Mouse (Mus musculus) liver, embryonic 14.5 days (tissue): ENCODE measurements around the gene Taf10. TPM values are rescaled to one million over a fixed set of nuclear protein-coding genes. Genes with fewer than 3 reads are reported as not detected.
A peak's percentile ranks its signal among the peaks of the same experiment; 100 is the strongest.

Experiments
- ATAC-seq: fragments of 200-750 bp; cut with Nextera tagmentation; 2 replicates; pipeline ENCODE4 v1.8.0; 2017; ENCODE audit warnings: moderate number of reproducible peaks, mild to moderate bottlenecking, moderate library complexity; ENCODE audit not compliant: insufficient read depth
- DNase-seq, 3 experiments: peaks; one replicate each; pipeline ENCODE4 v3.0.0-alpha.2; 2012 to 2013; ENCODE audit warnings: low read depth in 3 of 3, low spot score in 3 of 3
- H3K27ac ChIP-seq: fragments of 300-500 bp; sonication (generic); 2 replicates; pipeline ENCODE4 v1.5.1; 2014; ENCODE audit warnings: moderate library complexity, mild to moderate bottlenecking, control low read depth, inconsistent platforms
- H3K27me3 ChIP-seq: fragments of 300-500 bp; sonication (generic); 2 replicates; pipeline ENCODE4 v1.6.1; 2014; ENCODE audit warnings: mild to moderate bottlenecking, low read length, moderate library complexity; ENCODE audit not compliant: control insufficient read depth, insufficient read depth
- H3K36me3 ChIP-seq: fragments of 300-500 bp; sonication (generic); replicated peaks from 2 replicates; pipeline ENCODE4 v1.6.1; 2014; ENCODE audit warnings: low read depth; ENCODE audit not compliant: control insufficient read depth, insufficient read depth
- H3K4me1 ChIP-seq, 2 experiments: fragments of 200-500 bp in 1 of 2; fragments of 300-500 bp in 1 of 2; sonication (generic) in 1 of 2; replicated peaks; 2 replicates each; pipeline ENCODE4 v1.6.1; 2012 to 2014; ENCODE audit warnings: antibody characterized with exemption in 1 of 2, inconsistent platforms in 1 of 2, low read length in 1 of 2; ENCODE audit not compliant: control insufficient read depth in 2 of 2, insufficient read depth in 2 of 2
- H3K4me2 ChIP-seq: fragments of 300-500 bp; sonication (generic); 2 replicates; pipeline ENCODE4 v1.6.1; 2014; ENCODE audit warnings: low read depth, mild to moderate bottlenecking, control low read depth, moderate library complexity
- H3K4me3 ChIP-seq, 2 experiments: fragments of 200-500 bp in 1 of 2; fragments of 300-500 bp in 1 of 2; sonication (generic) in 1 of 2; 2 replicates each; pipeline ENCODE4 v1.5.1; 2012 to 2014; ENCODE audit warnings: low read depth in 2 of 2, low read length in 2 of 2, mild to moderate bottlenecking in 2 of 2, control low read depth in 1 of 2, inconsistent platforms in 1 of 2, moderate library complexity in 1 of 2; ENCODE audit not compliant: insufficient read depth in 1 of 2
- H3K9ac ChIP-seq: fragments of 300-500 bp; sonication (generic); replicated peaks from 2 replicates; pipeline ENCODE4 v1.6.1; 2014; ENCODE audit warnings: mild to moderate bottlenecking, control low read depth, moderate library complexity
- H3K9me3 ChIP-seq: fragments of 300-500 bp; sonication (generic); 2 replicates; pipeline ENCODE4 v1.6.1; 2016; ENCODE audit warnings: low read length, mixed read lengths; ENCODE audit not compliant: control insufficient read depth
- CTCF ChIP-seq: IDR thresholded peaks from 2 replicates; pipeline ENCODE4 v1.5.1; 2016; ENCODE audit warnings: antibody characterized with exemption, low read depth, control low read depth
- EP300 ChIP-seq: IDR thresholded peaks from 2 replicates; pipeline ENCODE4 v1.6.1; 2016; ENCODE audit warnings: antibody characterized with exemption, low read depth
- WGBS: fragments of 180-500 bp; shearing (Covaris S2); extraction: QIAGEN DNeasy Blood & Tissue Kit; methylation state at CpG from one replicate; pipeline ENCODE4 v1.1.7; 2014; ENCODE audit not compliant: insufficient replicate concordance; 5-methylcytosine and 5-hydroxymethylcytosine counted together
- polyA plus RNA-seq, 2 experiments: library from polyadenylated mRNA; depleted of rRNA in 1 of 2; stranded (reverse) in 1 of 2; unstranded in 1 of 2; fragments of >200 nt; fragmentation: Nextera tagmentation in 1 of 2; extraction: Ambion mirVana in 1 of 2; gene quantifications; 2 replicates each; pipeline versions ENCODE4 v1.2.1 to v1.2.3; 2012 to 2014

Taf10 gene
- 149 and 197 TPM in 2 replicates for polyA plus RNA-seq (2012; rRNA removed)
- 163 and 167 TPM in 2 replicates for polyA plus RNA-seq (2014; fragmentation: Nextera tagmentation; extraction: Ambion mirVana)

DNA sequence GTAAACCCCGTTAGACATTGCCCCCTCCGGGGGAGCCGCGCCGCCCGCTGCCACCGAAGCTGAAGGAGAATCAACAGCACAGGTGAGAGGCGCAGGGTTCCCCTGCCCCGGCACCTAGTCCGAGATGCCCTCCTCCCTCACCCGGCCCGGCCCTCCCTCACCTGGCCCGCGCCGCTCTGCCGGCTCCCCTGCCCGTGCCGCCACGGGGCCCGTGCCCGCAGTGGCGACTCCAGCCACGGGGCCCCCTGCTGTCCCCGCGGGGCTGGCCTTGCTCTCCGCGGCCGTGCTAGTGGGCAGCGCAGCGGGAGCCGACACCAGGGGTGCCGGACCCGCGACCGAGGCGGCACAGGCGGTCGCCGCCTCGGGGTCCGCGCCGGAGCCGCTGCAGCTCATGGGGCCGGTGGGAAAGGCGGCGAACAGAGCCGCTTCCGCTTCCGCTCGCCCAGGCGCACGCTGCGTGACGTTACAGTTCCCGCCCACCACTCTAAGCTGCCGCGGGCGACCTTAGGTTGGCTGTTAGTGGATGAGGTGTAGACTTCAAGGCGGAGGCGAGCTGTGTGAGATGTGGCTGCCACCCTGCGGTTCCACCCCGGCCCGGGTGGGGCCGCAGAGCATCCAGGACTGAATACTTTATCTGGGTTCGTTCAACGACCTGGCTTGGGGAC is at the start of gene Taf10:
TSS of gene Taf10 (minus strand) at position 436 of the 665 bp plus-strand sequence.
- under 1% methylated on average over 67 of the region's 67 CpGs for WGBS
- no peaks in the 10 kb centered on the region for H3K9me3 ChIP-seq
- peak; percentile 77 for TF ChIP-seq CTCF
- TF ChIP-seq EP300: no peak
- ATAC-seq: peak; percentile 99
- no peaks in the 10 kb centered on the region for H3K27me3 ChIP-seq
- peak within 1 kb of the TSS; percentile 80 for H3K4me2 ChIP-seq
- peak within 1 kb of the TSS; percentile 96 for H3K9ac ChIP-seq
- DNase-seq: peak; percentile 86 to 88 (median 87)
- peaks cover 35% of the 10 kb centered on the region for H3K36me3 ChIP-seq
- H3K4me3 ChIP-seq: peak within 1 kb of the TSS; percentile 84 to 99
- H3K4me1 ChIP-seq: peaks cover 15 to 17% of the 10 kb centered on the region in 2 experiments
- peak within 1 kb of the TSS; percentile 91 for H3K27ac ChIP-seq

DNA sequence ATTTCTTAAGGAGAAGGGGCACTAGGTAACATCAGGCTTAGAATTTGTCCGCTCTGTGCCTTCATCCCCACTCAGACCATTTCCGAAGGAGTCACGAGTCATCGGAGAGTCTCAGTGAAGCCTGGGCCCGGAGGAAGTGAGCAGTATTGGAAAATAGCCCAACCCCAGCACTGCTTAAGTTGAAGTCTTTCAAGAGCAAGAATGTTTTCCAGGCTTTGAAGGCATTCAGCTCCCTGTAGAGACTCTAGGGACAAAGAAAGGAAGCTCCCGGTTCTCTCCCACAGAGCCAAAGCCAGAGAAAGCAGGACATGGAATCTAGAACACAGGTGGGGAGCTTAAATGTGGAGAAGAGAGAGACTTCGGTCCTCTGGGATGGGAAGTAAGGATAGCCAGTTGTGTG is 49.5 kb upstream of the Taf10 start:
- no peaks in the 10 kb centered on the region for H3K4me1 ChIP-seq
- TF ChIP-seq EP300: no peak
- TF ChIP-seq CTCF: no peak
- DNase-seq (no peak), ATAC-seq (no peak)
- H3K27ac ChIP-seq: no peak overlapping the region
- H3K9ac ChIP-seq: no peak overlapping the region
- H3K4me2 ChIP-seq: no peak overlapping the region
- H3K36me3 ChIP-seq: no peaks in the 10 kb centered on the region
- peaks cover 13% of the 10 kb centered on the region for H3K27me3 ChIP-seq
- H3K9me3 ChIP-seq: no peaks in the 10 kb centered on the region
- H3K4me3 ChIP-seq: no peak overlapping the region
- WGBS: 68% methylated on average over 7 of the region's 7 CpGs

DNA sequence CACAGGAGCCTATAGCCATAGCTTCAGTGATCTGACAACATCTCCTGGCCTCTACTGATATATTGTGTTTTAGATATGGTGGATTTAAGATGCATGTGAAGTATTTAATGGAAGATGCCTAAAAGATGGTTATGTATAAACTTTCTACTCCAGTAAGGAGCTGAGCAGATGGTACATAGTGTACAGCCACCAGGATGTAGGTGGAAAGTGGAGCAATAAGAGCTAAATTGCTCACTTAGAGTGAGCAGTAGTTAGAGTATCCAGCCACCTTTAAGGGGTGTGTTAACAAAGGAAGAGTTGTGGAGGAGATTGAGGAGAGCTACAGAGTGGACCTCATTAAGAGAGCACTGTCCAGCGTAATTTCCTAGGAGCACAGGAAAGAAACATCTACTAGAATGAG is 47.0 kb upstream of the Taf10 start:
- WGBS: 71% methylated on average over 1 of the region's 1 CpGs
- no peak for TF ChIP-seq CTCF
- no peak for TF ChIP-seq EP300
- no peak overlapping the region for H3K9ac ChIP-seq
- peaks cover 38% of the 10 kb centered on the region for H3K27me3 ChIP-seq
- H3K4me2 ChIP-seq: no peak overlapping the region
- ATAC-seq (no peak), DNase-seq (no peak)
- no peaks in the 10 kb centered on the region for H3K4me1 ChIP-seq
- H3K36me3 ChIP-seq: no peaks in the 10 kb centered on the region
- no peak overlapping the region for H3K4me3 ChIP-seq
- H3K9me3 ChIP-seq: no peaks in the 10 kb centered on the region
- H3K27ac ChIP-seq: no peak overlapping the region

GRCm38 (mm10) chr7:105787285-105788140 is 43.4 kb upstream of the Taf10 start, which contains the start of gene Dchs1:
Gene Dchs1 (minus strand): TSS chr7:105787654.
- H3K9ac ChIP-seq: no peak within 1 kb of the TSS
- H3K27ac ChIP-seq: no peak within 1 kb of the TSS
- H3K4me3 ChIP-seq: peak within 1 kb of the TSS; percentile 38 to 57
- peak within 1 kb of the TSS; percentile 43 for H3K4me2 ChIP-seq
- no peaks in the 10 kb centered on the region for H3K9me3 ChIP-seq
- DNase-seq (no peak), ATAC-seq (no peak)
- WGBS: 2% methylated on average over 78 of the region's 97 CpGs
- peaks cover 49% of the 10 kb centered on the region for H3K27me3 ChIP-seq
- no peaks in the 10 kb centered on the region for H3K36me3 ChIP-seq
- no peak for TF ChIP-seq CTCF
- no peak for TF ChIP-seq EP300
- no peaks in the 10 kb centered on the region for H3K4me1 ChIP-seq
